Mouse (Mus musculus) testis, adult 2 months (tissue): Measurements from ENCODE around the gene Erc1.
"Not testable (repeated sequence)": the region's sequence is repeated elsewhere in the genome, so short reads cannot be mapped to it uniquely, and the experiment has no call there.

Experiments
- CTCF ChIP-seq: fragments of 200-500 bp; IDR thresholded peaks from 2 replicates; pipeline ENCODE4 v1.5.1; 2012; ENCODE audit warnings: low read depth, mild to moderate bottlenecking, inconsistent platforms, low read length, moderate library complexity; ENCODE audit not compliant: control insufficient read depth, insufficient read depth, insufficient replicate concordance
- POLR2A ChIP-seq: fragments of 200-500 bp; IDR thresholded peaks from 2 replicates; pipeline ENCODE4 v1.6.1; 2012; ENCODE audit warnings: low read depth, mild to moderate bottlenecking, inconsistent platforms, low read length, moderate library complexity; ENCODE audit not compliant: control insufficient read depth

GRCm38 (mm10) chr6:119654777-119655176 is 193.2 kb downstream of the Erc1 start:
- not testable (repeated sequence) for TF ChIP-seq CTCF, POLR2A
